Mouse (Mus musculus): ENCODE measurements around the gene Tcl1. TPM values are rescaled to one million over a fixed set of nuclear protein-coding genes. Genes with fewer than 3 reads are reported as not detected.
"Not testable (repeated sequence)": the region's sequence is repeated elsewhere in the genome, so short reads cannot be mapped to it uniquely, and the experiment has no call there.

Gene Tcl1
- total RNA-seq, 1 experiment, result 40.6 TPM

DNA sequence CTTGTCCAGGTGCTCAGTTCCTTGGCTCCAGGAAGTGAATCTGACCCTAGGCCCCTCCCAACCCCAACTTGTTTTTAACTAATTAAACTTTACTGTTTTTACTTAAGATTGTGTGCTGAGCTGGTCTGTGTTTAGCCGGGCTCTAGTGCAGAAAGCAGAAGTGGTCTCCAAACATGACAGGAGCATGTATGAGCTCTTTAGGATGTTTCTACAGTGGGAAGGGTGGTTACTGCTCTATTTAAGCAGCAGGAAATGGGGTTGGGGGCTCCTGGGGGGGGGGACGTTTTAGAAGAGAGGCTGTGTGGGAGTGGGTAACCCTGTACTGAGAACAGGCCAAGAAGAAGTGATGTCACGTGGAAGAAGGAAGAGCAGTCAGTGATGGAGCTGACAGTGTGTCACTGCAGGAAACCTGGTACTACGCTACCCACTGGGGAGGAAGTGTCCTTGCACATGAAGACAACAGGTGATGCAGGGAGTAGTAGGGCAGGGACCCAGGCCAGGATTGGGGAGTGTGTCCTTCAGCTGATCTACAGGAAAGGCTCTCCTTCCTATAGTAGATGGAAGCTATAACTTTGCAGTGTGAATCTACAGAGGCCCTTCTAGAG, 41.5 kb downstream of the Tcl1 start:
- H3K36me3 ChIP-seq (ENCODE audit: control insufficient read depth, insufficient read depth, low read length, poor library complexity, severe bottlenecking); in situ Hi-C loops (cut with MboI; ENCODE audit: low sequenced_read_pairs in 2 of 2, unreplicated experiment in 2 of 2); H3K27ac ChIP-seq (ENCODE audit: insufficient read depth, low read depth, low read length, poor library complexity, severe bottlenecking); H3K4me1 ChIP-seq (ENCODE audit: control insufficient read depth in 2 of 2, insufficient read depth in 2 of 2, low read length in 2 of 2, poor library complexity in 1 of 2); H3K9ac ChIP-seq (ENCODE audit: insufficient read depth, low read depth, low read length, poor library complexity, severe bottlenecking); DNase-seq (ENCODE audit: low read depth, low spot score); H3K9me3 ChIP-seq (ENCODE audit: control insufficient read depth, insufficient read depth, low read depth, low read length); H3K4me3 ChIP-seq (ENCODE audit: insufficient read depth in 1 of 2, low read depth in 1 of 2, low read length in 2 of 2, poor library complexity in 1 of 2, severe bottlenecking in 1 of 2): not testable (repeated sequence)

DNA sequence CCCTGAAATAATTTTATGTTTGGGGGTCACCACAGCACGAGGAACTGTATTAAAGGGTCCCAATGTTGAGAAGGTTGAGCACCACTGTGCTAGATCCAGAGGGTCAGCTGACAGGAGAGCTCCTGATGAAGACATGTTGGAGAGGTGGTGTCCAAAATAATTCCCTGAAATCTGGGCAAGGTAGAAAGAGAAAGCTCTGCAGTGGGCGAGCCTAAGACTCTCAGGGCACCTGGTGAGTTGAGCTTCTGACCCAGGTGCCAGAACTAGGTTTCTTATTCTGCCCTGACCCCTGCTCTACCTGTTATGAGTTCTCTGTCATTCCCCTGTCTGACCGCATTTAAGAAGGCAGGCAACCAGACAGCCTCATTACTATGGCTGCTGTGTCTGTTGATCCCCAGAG, 46.5 kb downstream of the Tcl1 start, which contains the start of gene Tcl1b5:
Gene Tcl1b5, plus strand, starts transcription at position 301 of the 400 bp plus-strand sequence.
- in situ Hi-C loops (cut with MboI; ENCODE audit: low sequenced_read_pairs in 2 of 2, unreplicated experiment in 2 of 2); DNase-seq (ENCODE audit: low read depth, low spot score); H3K4me1 ChIP-seq (ENCODE audit: control insufficient read depth in 2 of 2, insufficient read depth in 2 of 2, low read length in 2 of 2, poor library complexity in 1 of 2); H3K4me3 ChIP-seq (ENCODE audit: insufficient read depth in 1 of 2, low read depth in 1 of 2, low read length in 2 of 2, poor library complexity in 1 of 2, severe bottlenecking in 1 of 2); H3K9me3 ChIP-seq (ENCODE audit: control insufficient read depth, insufficient read depth, low read depth, low read length); H3K36me3 ChIP-seq (ENCODE audit: control insufficient read depth, insufficient read depth, low read length, poor library complexity, severe bottlenecking); H3K9ac ChIP-seq (ENCODE audit: insufficient read depth, low read depth, low read length, poor library complexity, severe bottlenecking); H3K27ac ChIP-seq (ENCODE audit: insufficient read depth, low read depth, low read length, poor library complexity, severe bottlenecking): not testable (repeated sequence)

DNA sequence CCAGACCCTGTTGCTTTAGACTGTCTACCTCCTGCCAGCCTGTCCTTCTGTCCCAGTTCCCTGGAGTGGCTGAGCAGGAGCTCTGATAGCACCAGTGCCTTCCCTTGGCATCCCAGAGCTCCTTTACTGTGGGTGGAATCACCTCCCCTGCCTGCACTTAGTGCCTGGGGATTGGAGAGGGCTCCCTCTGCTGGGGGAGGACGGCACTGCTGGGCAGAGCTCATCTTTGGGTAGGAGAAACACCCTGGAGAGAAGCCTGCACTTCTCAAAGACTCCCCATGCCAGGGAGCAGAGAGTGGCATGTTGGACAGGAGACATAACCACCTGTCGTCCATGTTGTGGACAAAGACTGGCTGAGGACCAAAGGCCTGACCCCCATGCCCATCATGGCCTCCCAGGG, 48.3 kb downstream of the Tcl1 start:
- H3K27ac ChIP-seq (ENCODE audit: insufficient read depth, low read depth, low read length, poor library complexity, severe bottlenecking); H3K4me3 ChIP-seq (ENCODE audit: insufficient read depth in 1 of 2, low read depth in 1 of 2, low read length in 2 of 2, poor library complexity in 1 of 2, severe bottlenecking in 1 of 2); in situ Hi-C loops (cut with MboI; ENCODE audit: low sequenced_read_pairs in 2 of 2, unreplicated experiment in 2 of 2); H3K4me1 ChIP-seq (ENCODE audit: control insufficient read depth in 2 of 2, insufficient read depth in 2 of 2, low read length in 2 of 2, poor library complexity in 1 of 2); H3K36me3 ChIP-seq (ENCODE audit: control insufficient read depth, insufficient read depth, low read length, poor library complexity, severe bottlenecking); H3K9ac ChIP-seq (ENCODE audit: insufficient read depth, low read depth, low read length, poor library complexity, severe bottlenecking); H3K9me3 ChIP-seq (ENCODE audit: control insufficient read depth, insufficient read depth, low read depth, low read length): not testable (repeated sequence)
- DNase-seq (ENCODE audit: low read depth, low spot score), result peak; percentile 15

DNA sequence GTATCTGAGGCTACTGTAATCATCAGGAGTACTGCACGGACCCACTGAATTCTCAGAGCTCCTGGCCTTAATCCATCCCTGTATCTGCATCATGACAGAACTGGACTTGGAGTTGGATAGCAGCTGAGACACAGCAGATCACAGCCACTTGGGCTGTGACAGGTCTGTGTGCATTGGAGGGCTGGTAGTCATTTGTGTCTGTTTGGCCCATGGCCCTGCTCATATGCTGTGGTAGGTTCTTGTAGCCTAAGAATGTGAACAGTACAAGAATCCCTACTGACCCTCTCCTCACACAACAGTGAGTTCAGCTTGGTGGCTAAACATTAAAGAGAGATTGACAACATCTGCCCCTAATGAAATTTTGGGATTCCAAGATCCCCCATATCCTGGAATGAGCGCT, 49.2 kb downstream of the Tcl1 start:
- Histone ChIP-seq H3K4me3 (ENCODE audit: insufficient read depth in 1 of 2, low read depth in 1 of 2, low read length in 2 of 2, poor library complexity in 1 of 2, severe bottlenecking in 1 of 2) (no peak overlapping the region), H3K4me1 (ENCODE audit: control insufficient read depth in 2 of 2, insufficient read depth in 2 of 2, low read length in 2 of 2, poor library complexity in 1 of 2) (peaks cover 0 to 2% of the 10 kb centered on the region in 2 experiments; a peak in 1 of 4 replicates), H3K27ac (ENCODE audit: insufficient read depth, low read depth, low read length, poor library complexity, severe bottlenecking) (no peak overlapping the region), H3K9ac (ENCODE audit: insufficient read depth, low read depth, low read length, poor library complexity, severe bottlenecking) (no peak overlapping the region), H3K9me3 (ENCODE audit: control insufficient read depth, insufficient read depth, low read depth, low read length) (no peaks in the 10 kb centered on the region), H3K36me3 (ENCODE audit: control insufficient read depth, insufficient read depth, low read length, poor library complexity, severe bottlenecking) (no peaks in the 10 kb centered on the region)
- in situ Hi-C loops (cut with MboI; ENCODE audit: low sequenced_read_pairs in 2 of 2, unreplicated experiment in 2 of 2), result no loop called here
- TF ChIP-seq MAFK (IDR thresholded peaks at IDR 0.05; ENCODE audit: insufficient read depth, low read depth, low read length) (no peak), ZNF384 (IDR thresholded peaks at IDR 0.05; ENCODE audit: low read depth, low read length) (no peak), ZC3H11A (IDR thresholded peaks at IDR 0.05; ENCODE audit: borderline replicate concordance, low read depth, low read length) (no peak)
- no peak for DNase-seq (ENCODE audit: low read depth, low spot score)

Other genes with a start within 250 kb of the Tcl1 start
- 1.5 and 2.4 TPM in 2 replicates for gene Syne3, start 213.0 kb downstream of the Tcl1 start, total RNA-seq (2012; rRNA removed)
- gene Glrx5, start 190.1 kb downstream of the Tcl1 start, total RNA-seq (2012; rRNA removed), result 34.2 and 39.4 TPM in 2 replicates
- not detected in 2 replicates for gene Tcl1b2, start 76.8 kb downstream of the Tcl1 start, total RNA-seq (2012; rRNA removed)
- gene Tcl1b1, start 63.1 kb downstream of the Tcl1 start, total RNA-seq (2012; rRNA removed), result not detected in 2 replicates
- gene Tcl1b5, start 46.4 kb downstream of the Tcl1 start, total RNA-seq (2012; rRNA removed), result not detected in 2 replicates
- gene Tcl1b3, start 31.8 kb downstream of the Tcl1 start, total RNA-seq (2012; rRNA removed), result not detected in 2 replicates
- not detected in 2 replicates for gene Tcl1b4, start 20.8 kb downstream of the Tcl1 start, total RNA-seq (2012; rRNA removed)
- gene Tunar, start 111.1 kb upstream of the Tcl1 start, total RNA-seq (2012; rRNA removed), result 0.89 and 1.2 TPM in 2 replicates
- 0.40 and 0.58 TPM in 2 replicates for gene D430019H16Rik, start 231.1 kb upstream of the Tcl1 start, total RNA-seq (2012; rRNA removed)

Data from ES-E14 (cell line).